Mouse (Mus musculus) lung, postnatal 0 days (tissue): ENCODE data around the gene Klra2. TPM values are rescaled to one million over a fixed set of nuclear protein-coding genes. Genes with fewer than 3 reads are reported as not detected.
A peak's percentile ranks its signal among the peaks of the same experiment; 100 is the strongest.
"Not testable (repeated sequence)": the region's sequence is repeated elsewhere in the genome, so short reads cannot be mapped to it uniquely, and the experiment has no call there.

Experiments used
- ATAC-seq: fragments of 200-750 bp; cut with Nextera tagmentation; 2 replicates; pipeline ENCODE4 v1.8.0; 2017; ENCODE audit warnings: moderate library complexity
- DNase-seq: peaks from one replicate; pipeline ENCODE4 v3.0.0-alpha.2; 2016; ENCODE audit warnings: low spot score
- H3K27ac ChIP-seq: fragments of 300-500 bp; sonication (generic); 2 replicates; pipeline ENCODE4 v1.5.1; 2014; ENCODE audit warnings: antibody characterized with exemption, mild to moderate bottlenecking, low read length, mixed read lengths
- H3K27me3 ChIP-seq: fragments of 300-500 bp; sonication (generic); replicated peaks from 2 replicates; pipeline ENCODE4 v1.6.1; 2014; ENCODE audit warnings: low read length, mixed read lengths; ENCODE audit not compliant: insufficient read depth
- H3K36me3 ChIP-seq: fragments of 300-500 bp; sonication (generic); 2 replicates; pipeline ENCODE4 v1.6.1; 2014; ENCODE audit warnings: low read length, mixed read lengths; ENCODE audit not compliant: insufficient read depth
- H3K4me1 ChIP-seq: fragments of 300-500 bp; sonication (generic); 2 replicates; pipeline ENCODE4 v1.6.1; 2014; ENCODE audit warnings: antibody characterized with exemption, low read depth, low read length, mixed read lengths; ENCODE audit not compliant: insufficient read depth
- H3K4me2 ChIP-seq: fragments of 300-500 bp; sonication (generic); replicated peaks from 2 replicates; pipeline ENCODE4 v1.6.1; 2014; ENCODE audit warnings: low read depth, mild to moderate bottlenecking, low read length, moderate library complexity, mixed read lengths
- H3K4me3 ChIP-seq: fragments of 300-500 bp; sonication (generic); 2 replicates; pipeline ENCODE4 v1.5.1; 2014; ENCODE audit warnings: low read depth, low read length
- H3K9ac ChIP-seq: fragments of 300-500 bp; sonication (generic); replicated peaks from 2 replicates; pipeline ENCODE4 v1.6.1; 2014; ENCODE audit warnings: low read depth, mild to moderate bottlenecking
- H3K9me3 ChIP-seq: fragments of 300-500 bp; sonication (generic); 2 replicates; pipeline ENCODE4 v1.6.1; 2016; ENCODE audit warnings: low read length, mixed read lengths
- CTCF ChIP-seq: IDR thresholded peaks from 2 replicates; pipeline ENCODE4 v1.5.1; 2016; ENCODE audit warnings: antibody characterized with exemption, mild to moderate bottlenecking
- EP300 ChIP-seq: IDR thresholded peaks from 2 replicates; pipeline ENCODE4 v1.6.1; 2016; ENCODE audit warnings: antibody characterized with exemption, mild to moderate bottlenecking, control low read depth
- WGBS: fragments of 180-500 bp; shearing (Covaris S2); extraction: QIAGEN DNeasy Blood & Tissue Kit; methylation state at CpG from one replicate; pipeline ENCODE4 v1.1.7; 2014; 5-methylcytosine and 5-hydroxymethylcytosine counted together
- polyA plus RNA-seq: library from polyadenylated mRNA; unstranded; fragments of >200 nt; fragmentation: Nextera tagmentation; extraction: Ambion mirVana; gene quantifications from 2 replicates; pipeline ENCODE4 v1.2.1, GENCODE M21; 2015

The Klra2 gene
- 4.2 TPM in 2 replicates for polyA plus RNA-seq

DNA sequence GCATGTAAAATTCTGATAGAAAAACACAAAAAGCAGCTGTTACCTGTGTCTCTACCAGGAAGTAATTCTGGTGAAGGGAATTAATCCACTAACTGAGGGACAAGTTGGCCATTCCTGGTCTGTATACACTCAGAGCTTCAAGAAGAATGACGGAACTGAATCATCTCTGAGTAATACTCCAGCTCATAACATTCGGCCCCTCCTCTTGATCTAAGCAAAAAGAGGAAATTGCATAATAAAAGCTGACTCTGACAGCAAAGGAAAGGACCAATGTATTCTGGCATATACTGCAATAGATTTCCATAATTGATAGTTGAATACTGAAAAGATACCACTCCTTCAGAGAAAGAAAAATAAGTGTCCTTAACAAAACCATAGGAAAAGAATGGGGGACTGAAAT, at the start of gene Klra2:
Klra2 (minus strand) TSS at position 157 of the 400 bp plus-strand sequence.
- WGBS, result 81% methylated on average over 2 of the region's 2 CpGs

DNA sequence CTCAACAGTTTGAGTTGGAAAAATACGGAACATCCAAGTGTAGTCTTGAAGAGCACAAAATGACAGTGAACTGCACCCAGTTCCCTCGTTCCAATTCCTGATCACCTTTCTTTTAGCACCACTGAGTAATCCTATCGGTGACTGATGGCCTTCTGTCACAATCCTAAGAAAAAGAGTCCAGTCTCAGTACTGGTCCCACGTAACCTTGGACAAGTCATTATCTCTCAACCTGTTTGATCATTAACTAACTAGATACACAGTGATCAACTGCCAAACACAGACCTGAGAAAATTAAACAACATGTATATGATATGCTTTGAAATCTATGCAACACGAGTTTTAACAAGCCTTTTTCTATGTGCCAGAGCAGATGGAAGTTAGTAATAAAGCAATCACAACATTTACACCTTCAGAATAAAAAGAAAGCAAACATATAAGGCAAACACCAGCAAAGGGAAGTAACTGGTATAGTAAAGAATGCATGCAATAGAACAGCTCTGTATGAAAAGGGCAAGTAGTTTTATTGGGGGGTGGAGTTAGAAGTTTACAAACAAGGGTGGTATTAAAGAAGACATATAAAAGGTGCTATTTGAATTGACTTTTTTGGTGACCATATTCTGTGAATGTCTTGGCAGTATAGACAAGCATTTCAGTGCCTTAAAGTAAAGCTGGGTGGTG, 47.4 kb upstream of the Klra2 start:
- ATAC-seq, result no peak

More for the DNA sequence above, at the start of gene Klra2:
- Histone ChIP-seq H3K9ac (no peak within 1 kb of the TSS), H3K4me1 (no peaks in the 10 kb centered on the region), H3K9me3 (no peaks in the 10 kb centered on the region), H3K4me3 (no peak within 1 kb of the TSS), H3K27ac (no peak within 1 kb of the TSS), H3K27me3 (no peaks in the 10 kb centered on the region), H3K36me3 (no peaks in the 10 kb centered on the region), H3K4me2 (no peak within 1 kb of the TSS)
- no peak for TF ChIP-seq EP300
- TF ChIP-seq CTCF, result no peak
- ATAC-seq, result no peak
- DNase-seq, result peak; percentile 33

DNA sequence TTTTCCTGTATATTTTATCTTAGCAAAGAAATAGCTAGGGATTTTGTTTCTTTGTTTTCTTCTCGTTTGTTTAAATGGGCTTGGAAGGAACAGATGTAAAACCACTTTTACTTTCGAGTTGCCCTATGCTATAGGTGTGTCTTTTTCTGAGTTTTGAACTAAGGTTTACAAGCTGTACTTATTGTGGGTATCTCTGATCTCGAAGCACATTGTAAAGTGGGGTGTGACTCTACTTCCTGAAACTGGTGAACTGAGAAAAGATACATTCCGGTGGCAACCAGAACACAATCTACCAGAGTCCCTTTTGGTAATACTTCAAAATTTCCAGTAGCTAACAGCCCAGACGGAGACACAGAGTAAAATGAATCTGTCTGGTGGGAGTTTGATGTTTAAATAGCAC, 46.8 kb upstream of the Klra2 start:
- ATAC-seq (no peak), DNase-seq (no peak)
- H3K4me1 ChIP-seq, result no peaks in the 10 kb centered on the region
- H3K9ac ChIP-seq, result no peak overlapping the region
- no peaks in the 10 kb centered on the region for H3K27me3 ChIP-seq
- no peak overlapping the region for H3K4me3 ChIP-seq
- H3K27ac ChIP-seq, result no peak overlapping the region
- no peaks in the 10 kb centered on the region for H3K9me3 ChIP-seq
- H3K4me2 ChIP-seq, result no peak overlapping the region
- no peak for TF ChIP-seq CTCF
- TF ChIP-seq EP300, result no peak
- no peaks in the 10 kb centered on the region for H3K36me3 ChIP-seq
- 73% methylated on average over 5 of the region's 5 CpGs for WGBS

More for the DNA sequence above, 47.4 kb upstream of the Klra2 start:
- Histone ChIP-seq H3K36me3 (no peaks in the 10 kb centered on the region), H3K9ac (no peak overlapping the region), H3K27ac (no peak overlapping the region), H3K4me3 (no peak overlapping the region), H3K9me3 (no peaks in the 10 kb centered on the region), H3K27me3 (no peaks in the 10 kb centered on the region), H3K4me2 (no peak overlapping the region), H3K4me1 (no peaks in the 10 kb centered on the region)
- WGBS, result 74% methylated on average over 5 of the region's 5 CpGs
- DNase-seq, result no peak
- TF ChIP-seq EP300 (no peak), CTCF (no peak)

GRCm38 (mm10) chr6:131292991-131293788, 46.0 kb upstream of the Klra2 start, which contains the start of gene Magohb:
Gene Magohb (minus strand): TSS chr6:131293244.
- Histone ChIP-seq H3K9ac (peak within 1 kb of the TSS; percentile 76), H3K36me3 (no peaks in the 10 kb centered on the region; the same call in 1 of the 2 replicates), H3K4me1 (no peaks in the 10 kb centered on the region), H3K4me2 (peak within 1 kb of the TSS; percentile 64), H3K27me3 (no peaks in the 10 kb centered on the region), H3K27ac (peak within 1 kb of the TSS; percentile 82), H3K9me3 (no peaks in the 10 kb centered on the region), H3K4me3 (peak within 1 kb of the TSS; percentile 75)
- peak; percentile 85 for DNase-seq
- no peak for TF ChIP-seq EP300
- TF ChIP-seq CTCF, result no peak
- 3% methylated on average over 51 of the region's 51 CpGs for WGBS
- peak; percentile 89 for ATAC-seq

DNA sequence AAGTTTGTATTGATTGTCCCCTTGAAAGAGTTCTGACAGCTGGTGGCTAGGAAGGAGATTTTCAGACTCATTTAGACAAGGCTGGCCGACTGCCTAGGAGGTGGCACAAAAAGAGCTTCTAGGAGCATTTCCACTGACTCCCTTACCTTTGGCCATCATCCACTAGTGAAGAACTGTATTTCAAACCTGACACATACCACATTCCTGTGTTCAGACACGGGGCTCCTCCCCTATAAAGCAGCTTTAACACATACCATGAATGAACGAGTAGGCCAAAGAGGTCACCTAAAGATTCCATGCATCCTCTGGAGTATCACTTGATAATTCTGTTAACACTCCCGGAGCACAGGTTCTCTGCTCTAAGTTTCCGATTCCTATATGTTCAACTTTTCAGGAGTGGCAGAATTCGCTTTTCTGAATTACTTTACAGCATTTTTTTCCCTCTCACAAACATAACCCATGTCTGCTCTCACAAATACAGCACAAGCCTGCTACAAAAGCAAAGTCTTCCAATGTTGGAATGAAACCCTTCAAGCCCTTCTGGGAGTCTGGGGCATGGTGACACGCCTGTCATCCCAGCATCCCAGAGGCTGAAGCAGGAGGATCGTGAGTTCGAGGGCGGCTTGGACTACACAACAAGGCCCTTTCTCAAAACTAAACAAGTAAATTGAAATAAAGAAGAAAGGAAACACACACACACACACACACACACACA, 45.3 kb upstream of the Klra2 start:
- ATAC-seq (peak; percentile 60), DNase-seq (peak; percentile 27)
- peak overlapping the region; percentile 82 for H3K27ac ChIP-seq
- peak overlapping the region; percentile 76 for H3K9ac ChIP-seq
- 14% methylated on average over 10 of the region's 10 CpGs for WGBS
- no peaks in the 10 kb centered on the region; the same call in 1 of the 2 replicates for H3K36me3 ChIP-seq
- H3K4me3 ChIP-seq, result peak overlapping the region; percentile 75
- H3K27me3 ChIP-seq, result no peaks in the 10 kb centered on the region
- H3K4me2 ChIP-seq, result peak overlapping the region; percentile 64
- no peaks in the 10 kb centered on the region for H3K9me3 ChIP-seq
- TF ChIP-seq CTCF, result no peak
- TF ChIP-seq EP300, result no peak
- H3K4me1 ChIP-seq, result no peaks in the 10 kb centered on the region

GRCm38 (mm10) chr6:131290430-131290829, 43.3 kb upstream of the Klra2 start:
- DNase-seq (peak; percentile 73), ATAC-seq (peak; percentile 58)
- no peaks in the 10 kb centered on the region for H3K27me3 ChIP-seq
- no peak overlapping the region for H3K9ac ChIP-seq
- no peaks in the 10 kb centered on the region for H3K4me1 ChIP-seq
- WGBS, result 5% methylated on average over 2 of the region's 2 CpGs
- no peak overlapping the region for H3K4me2 ChIP-seq
- H3K9me3 ChIP-seq, result no peaks in the 10 kb centered on the region
- peak; percentile 74 for TF ChIP-seq CTCF
- no peak for TF ChIP-seq EP300
- H3K27ac ChIP-seq, result no peak overlapping the region
- H3K4me3 ChIP-seq, result no peak overlapping the region
- H3K36me3 ChIP-seq, result no peaks in the 10 kb centered on the region; the same call in 1 of the 2 replicates

GRCm38 (mm10) chr6:131278160-131278559, 31.0 kb upstream of the Klra2 start:
- not testable (repeated sequence) for H3K9me3 ChIP-seq, H3K27ac ChIP-seq, H3K27me3 ChIP-seq, H3K36me3 ChIP-seq, ATAC-seq, H3K4me1 ChIP-seq, H3K4me2 ChIP-seq, H3K4me3 ChIP-seq, H3K9ac ChIP-seq, DNase-seq
- whole genome bisulfite sequencing, result 89% methylated on average over 2 of the region's 2 CpGs
